Mouse (Mus musculus) heart, postnatal 36 days (tissue): Measurements from ENCODE around the gene Frmd4b. TPM values are rescaled to one million over a fixed set of nuclear protein-coding genes. Genes with fewer than 3 reads are reported as not detected.
A peak's percentile ranks its signal among the peaks of the same experiment; 100 is the strongest.

Source experiments
- DNase-seq, 2 experiments: peaks; one replicate each; pipeline ENCODE4 v3.0.0; 2021 to 2022
- intact Hi-C: fragments of 180-260 bp; cut with DNase I; formaldehyde crosslinking; loops from one replicate; pipeline ENCODE4 v1.15.1; 2025
- total RNA-seq, 2 experiments: library from RNA; stranded (reverse); gene quantifications; 2 replicates each; pipeline ENCODE4 v1.2.3; 2021

Gene Frmd4b
- total RNA-seq, 2 experiments from 2014 or later = 16.2 to 19.7 TPM

DNA sequence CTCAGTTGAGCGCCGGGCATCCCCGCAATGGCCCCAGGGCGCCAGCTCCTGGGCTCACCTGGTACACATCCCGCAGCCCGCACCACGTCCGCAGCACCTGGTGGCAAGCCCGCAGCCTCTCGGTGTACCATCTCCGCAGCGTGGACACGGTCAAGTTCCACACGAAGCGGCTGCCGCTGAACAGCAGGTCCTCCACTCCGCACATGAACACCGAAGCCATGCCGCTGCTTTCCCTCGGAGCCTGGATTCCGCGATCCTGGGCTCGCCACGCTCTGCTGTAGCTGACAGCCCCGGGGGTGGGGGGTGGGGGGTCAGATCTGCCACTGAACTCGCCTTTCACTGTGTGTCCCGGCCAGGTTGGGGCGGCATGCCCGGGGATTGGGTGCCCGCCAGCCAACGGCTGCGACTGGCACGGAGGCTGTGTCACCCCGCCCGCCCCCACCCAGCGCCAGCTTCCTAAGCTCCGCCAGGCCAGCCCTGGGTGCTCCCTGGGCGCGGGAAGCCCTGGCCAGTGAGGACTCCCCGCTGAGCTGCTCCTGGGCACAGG, 129.7 kb downstream of the Frmd4b start:
- peak; percentile 76 to 81 for DNase-seq
- intact Hi-C loops = loop anchor here (2.0 kb wide), 1 partner anchor 67 kb away; no protein-coding TSS in a partner anchor

DNA sequence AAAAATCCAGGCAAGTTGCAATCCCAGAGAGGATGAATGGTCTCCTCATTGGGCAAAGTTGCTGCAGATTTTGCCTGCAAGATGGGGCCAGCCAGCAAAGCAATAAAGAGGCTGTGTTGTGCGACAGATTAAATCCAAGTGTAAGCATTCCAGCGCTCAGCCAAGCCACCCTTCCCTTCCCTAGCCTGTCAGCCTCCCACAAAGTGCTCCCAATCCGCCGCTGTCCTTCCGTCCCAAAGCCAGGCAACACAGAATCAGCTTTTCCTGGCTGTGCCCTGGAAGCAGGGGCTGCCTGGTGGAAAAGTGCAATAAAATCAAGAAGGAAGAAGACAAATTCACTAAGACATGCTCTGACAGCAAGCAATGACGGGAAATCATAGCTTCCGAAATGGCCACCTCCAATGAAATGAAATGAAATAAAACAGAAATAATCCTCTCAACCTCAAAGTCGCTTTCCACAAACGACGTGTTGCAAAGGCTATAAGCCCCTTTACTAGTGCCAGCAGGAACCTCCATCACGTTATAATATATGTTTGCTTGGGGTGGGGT, 130.5 kb downstream of the Frmd4b start:
- intact Hi-C loops = loop anchor here (2.0 kb wide), 1 partner anchor 66 kb away; no protein-coding TSS in a partner anchor
- DNase-seq = peak; percentile 29 to 56

DNA sequence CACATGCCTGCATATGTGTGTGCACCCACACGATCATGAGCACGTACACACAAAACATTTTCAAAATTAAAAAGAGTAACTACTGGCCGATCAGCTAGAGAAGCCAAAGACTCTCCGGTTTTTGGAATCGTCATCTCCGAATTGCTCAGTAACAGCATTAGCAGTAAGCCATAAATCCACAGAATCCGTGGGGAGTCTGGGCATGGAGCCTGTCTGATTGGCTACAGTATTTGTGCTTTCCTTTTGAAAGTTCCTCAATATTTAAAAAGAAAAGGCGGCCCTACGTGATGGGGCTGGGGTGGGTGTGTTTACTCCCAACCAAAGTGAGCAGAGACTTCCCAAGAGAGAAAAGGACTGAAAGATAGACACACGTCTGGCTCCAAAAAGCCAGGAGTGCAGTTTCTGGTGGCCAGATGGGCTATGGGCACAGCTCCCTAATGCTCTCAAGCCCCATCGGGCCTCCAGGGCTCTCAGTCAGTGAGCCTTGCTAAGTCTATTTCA, 131.4 kb downstream of the Frmd4b start:
- intact Hi-C loops = loop anchor here (2.0 kb wide), 1 partner anchor 65 kb away; no protein-coding TSS in a partner anchor
- DNase-seq = peak in 1 of 2 experiments; percentile 27

DNA sequence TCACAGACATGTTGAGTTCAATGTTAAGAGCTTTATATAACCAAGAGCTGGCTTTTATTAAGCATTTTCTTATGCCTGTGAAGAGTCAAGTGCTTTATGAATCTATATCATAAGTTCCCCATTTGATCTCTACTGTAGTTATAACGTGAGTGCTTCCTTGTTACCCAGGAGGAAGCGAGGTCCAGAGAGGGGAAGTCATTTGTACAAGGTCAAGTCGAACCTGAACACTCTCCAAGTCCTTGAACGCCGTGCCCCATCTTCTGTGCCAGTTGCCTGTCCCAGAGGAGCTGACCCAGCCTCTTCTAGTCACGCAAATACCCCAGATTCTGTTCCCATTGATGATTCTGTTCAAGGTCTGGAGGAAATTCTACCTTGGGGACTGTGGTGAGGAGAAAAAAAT, 135.4 kb downstream of the Frmd4b start:
- DNase-seq = no peak
- intact Hi-C loops = no loop called here

DNA sequence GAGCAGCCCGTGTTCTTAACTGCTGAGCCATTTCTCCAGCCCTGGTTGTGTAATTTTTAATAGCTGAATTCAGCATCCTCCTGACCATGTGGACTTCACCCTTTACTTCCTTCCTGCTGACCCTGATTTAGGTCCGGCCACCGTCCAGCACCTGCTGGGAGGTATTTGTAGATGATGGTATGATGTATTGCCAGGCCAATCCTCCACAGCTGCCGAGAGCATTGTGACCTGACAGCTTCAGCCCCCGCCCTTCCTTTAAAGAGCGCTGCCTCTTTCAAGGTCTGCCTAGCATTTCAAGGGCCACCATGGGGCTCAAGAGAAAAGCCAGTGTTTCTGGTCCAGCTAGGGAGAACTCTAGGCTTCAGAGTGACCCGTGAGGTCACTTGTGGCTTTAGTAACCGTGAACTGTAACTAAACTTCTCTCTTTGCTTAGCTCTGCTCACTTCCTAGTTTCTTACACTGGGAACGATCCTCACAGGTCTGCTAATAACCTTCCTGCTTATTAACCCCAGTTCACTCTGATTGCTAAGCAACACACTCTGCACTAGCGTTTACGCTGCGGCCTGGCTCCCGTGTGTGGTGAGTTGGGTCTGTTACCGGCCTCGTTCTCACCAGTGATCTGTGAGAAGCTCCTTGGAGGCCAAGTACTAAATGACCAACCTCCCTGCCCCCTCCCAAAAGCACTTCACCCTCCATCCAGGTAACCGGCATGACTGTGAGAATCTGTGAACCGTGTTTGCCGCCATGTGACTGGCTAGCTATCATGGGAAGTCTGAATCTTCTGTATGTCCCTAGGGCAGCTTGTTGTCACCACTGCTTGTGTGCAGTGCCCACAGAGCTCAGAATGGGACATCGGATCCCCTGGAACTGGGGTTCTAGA, 138.1 kb downstream of the Frmd4b start:
- intact Hi-C loops = no loop called here
- DNase-seq = no peak

DNA sequence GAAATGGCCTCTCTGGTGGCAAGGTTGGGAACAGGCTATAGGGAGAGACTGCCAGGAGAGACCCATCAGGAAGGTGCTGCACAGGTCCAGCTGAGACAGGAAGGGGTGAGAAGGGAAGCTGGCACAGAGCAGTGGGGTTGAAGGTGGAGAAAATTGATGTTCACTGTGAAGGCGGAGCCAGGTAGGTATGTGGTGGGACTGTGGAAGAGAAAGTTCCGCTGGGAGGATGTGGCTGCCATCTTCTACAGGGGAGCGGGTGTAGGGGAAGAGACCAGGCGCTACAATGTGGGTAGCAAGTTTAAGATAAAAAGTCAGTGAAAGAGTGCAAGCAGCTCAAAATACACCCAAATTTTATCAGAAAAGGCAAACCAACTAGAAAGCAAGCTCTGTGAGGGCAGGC, 143.7 kb downstream of the Frmd4b start:
- DNase-seq = no peak
- intact Hi-C loops = no loop called here

DNA sequence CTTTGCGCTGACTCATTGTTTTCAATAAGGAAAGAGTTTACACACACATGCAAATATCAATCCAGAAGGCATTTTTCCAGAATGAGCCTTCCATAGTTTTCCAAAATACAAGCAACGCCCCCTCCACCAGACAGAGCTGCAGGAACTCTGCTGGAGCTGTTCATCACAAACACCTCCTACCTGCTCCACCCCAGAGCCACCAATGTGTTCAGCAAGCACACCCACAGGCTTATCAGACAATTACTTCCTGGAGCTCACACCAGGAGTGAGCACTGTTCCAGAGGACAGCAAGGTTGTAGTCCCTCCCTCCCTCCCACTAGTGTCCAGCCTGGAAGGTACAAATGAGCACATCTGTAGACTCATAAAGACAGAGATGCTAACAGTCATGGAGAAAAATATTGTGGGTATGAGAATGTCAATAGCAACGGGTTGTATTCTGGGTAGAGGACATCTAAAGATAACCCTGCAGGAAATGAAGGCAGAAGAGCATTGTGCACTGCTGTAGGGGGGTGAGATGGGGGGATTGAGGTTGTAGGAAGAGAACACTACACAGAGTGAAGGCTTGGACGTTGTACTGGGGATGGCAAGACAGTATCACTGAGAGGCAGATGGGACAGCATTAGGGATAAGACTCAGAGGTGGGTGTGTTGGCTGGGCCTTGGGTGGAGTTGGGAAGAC, 144.3 kb downstream of the Frmd4b start:
- intact Hi-C loops = no loop called here
- DNase-seq = no peak

DNA sequence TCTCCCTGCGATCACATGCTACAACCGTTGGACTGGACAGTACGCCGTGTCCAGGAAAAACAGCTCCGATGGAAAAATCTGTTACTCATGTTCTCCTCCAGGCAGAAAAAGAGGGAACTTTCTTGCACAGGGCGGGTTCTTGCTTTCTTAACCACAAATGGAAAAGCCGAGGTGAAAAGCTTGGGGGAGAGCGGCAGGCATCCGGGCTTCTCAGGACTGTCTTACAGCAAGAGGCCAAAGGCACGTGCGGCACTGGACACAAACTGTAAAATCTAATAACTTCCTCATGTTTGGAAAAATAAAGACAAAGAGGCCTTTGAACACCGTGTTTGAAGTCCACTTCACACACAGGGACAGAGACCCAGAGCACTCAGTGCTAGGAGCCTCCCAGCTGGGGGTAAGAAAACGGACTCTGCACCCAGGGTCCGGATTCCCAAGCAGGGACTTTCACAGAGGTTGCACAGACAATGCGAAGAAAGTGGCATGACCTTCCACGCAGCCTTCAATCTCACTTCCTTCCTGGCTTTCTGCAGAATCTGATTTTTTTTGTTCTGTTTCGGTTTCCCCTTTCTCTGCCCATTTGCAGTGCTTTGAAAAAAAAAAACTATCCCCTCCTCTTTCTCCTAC, 153.3 kb downstream of the Frmd4b start:
- intact Hi-C loops = loop anchor here (5.0 kb wide), 1 partner anchor 43 kb away; no protein-coding TSS in a partner anchor
- DNase-seq = peak; percentile 64 to 72

DNA sequence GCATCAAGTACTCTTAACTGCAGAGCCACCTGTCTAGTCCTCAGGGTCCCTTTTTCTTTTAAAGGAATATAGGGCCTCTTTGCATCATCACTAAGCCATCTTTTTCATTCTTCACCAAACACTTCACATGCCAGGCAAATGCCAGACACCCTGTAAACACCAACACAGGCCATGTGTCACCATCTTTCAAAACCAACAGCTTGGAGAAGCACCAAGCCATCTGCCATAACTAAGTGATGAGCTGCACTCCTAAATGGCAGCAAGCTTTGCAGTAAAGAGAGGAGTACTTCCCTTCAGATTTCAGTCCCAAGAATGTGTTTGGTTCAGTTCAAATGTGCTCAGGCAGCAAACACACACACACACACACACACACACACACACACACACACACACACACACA, 154.9 kb downstream of the Frmd4b start:
- intact Hi-C loops = loop anchor here (5.0 kb wide), 1 partner anchor 45 kb away; no protein-coding TSS in a partner anchor
- DNase-seq = no peak

DNA sequence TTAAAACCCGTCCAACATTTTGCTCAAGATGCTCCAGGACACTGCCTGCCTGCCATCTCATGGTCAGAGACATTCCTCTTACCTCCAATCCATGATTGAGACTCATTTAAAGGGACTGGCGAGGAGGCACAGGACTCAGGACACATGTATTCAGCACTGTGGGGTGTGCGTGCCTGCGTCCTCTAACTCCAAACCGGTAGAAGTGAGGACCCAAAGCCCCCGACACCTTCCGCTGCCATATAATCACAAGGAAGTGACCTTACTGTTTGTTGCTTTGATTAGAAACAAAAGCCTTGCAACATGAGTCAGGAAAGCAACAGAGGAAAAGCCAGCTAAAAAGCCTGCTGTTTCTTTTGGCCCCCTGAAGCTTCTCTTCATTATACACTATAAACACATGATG, 158.2 kb downstream of the Frmd4b start:
- DNase-seq = peak in 1 of 2 experiments; percentile 42
- intact Hi-C loops = loop anchor here (2.0 to 5.0 kb wide), 2 partner anchors 37 to 60 kb away; no protein-coding TSS in a partner anchor

DNA sequence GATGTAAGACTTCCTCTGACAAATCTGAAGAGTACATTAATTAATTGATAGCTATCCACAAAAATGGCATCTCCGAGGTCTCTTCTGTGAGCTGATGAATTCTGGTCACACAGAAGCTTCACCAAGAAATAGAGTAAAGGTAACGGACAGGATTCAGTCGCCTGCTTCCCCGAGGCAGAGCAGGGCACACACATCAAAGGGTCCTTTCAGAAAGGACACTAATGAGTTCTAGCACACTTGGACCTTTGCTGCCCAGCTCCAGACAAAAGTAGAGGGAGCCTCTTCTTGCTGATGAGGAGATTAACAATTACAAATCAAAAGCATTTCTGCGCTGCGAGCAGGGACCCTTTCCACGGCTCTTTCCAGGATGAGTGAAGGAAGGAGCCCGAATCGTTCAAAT, 159.0 kb downstream of the Frmd4b start:
- peak in 1 of 2 experiments; percentile 44 for DNase-seq
- intact Hi-C loops = loop anchor here (2.0 to 5.0 kb wide), 2 partner anchors 36 to 60 kb away; no protein-coding TSS in a partner anchor

DNA sequence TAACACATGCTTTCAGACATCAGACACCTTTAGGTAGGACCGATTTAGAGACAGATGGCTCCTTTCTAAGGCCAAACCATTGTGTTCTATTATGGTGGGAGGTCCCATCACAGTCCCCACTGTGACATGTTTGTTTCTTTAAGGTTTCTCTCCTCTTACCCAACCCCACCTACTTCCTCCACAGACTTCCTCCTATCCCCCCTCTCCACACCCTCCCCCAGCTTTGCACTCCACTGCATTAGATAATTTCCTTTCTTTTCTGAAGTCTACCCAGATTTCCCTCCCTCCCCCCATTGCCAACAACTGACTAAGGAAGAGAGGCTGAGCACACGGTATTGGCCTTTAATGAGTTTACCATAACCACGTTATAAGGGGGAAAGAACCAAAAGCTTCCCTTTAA, 159.4 kb downstream of the Frmd4b start:
- intact Hi-C loops = loop anchor here (2.0 to 5.0 kb wide), 2 partner anchors 36 to 61 kb away; no protein-coding TSS in a partner anchor
- DNase-seq = peak in 1 of 2 experiments; percentile 45

DNA sequence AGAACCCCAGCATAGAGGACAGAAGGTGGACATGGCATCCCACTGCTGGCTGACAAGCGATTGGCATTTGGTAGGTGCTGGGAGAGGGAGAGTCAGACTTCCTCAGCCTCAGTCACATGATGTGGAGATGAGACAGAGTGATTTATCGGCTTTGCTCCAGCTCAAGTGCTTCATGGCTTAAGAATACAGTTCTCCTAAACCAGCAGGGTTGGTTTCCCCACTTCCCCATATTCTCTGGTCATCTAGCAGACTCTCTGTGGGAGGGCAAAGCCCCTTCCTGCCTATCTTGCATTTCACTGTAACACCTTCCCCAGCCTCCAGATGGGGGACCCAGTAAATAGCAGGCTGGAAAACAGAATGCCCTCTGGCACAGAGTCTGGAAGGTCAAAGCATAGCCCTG, 160.1 kb downstream of the Frmd4b start:
- intact Hi-C loops = loop anchor here (5.0 kb wide), 1 partner anchor 35 kb away; no protein-coding TSS in a partner anchor
- DNase-seq = no peak

DNA sequence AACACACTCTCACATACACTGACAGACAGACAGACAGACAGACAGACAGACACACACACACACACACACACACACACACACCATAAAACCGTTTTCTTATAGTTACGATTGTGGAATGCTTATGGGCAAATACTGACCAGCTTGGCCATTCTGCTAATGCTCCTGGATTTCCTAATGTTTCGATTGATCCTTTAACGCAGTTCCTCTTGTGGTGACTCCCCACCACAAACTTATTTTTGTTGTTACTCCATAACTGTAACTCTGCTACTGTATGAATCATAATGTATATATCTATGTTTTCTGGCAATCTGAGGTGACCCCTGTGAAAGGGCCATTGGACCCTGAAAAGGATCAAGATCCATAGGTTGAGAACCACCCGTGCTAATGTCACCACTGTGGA, 165.1 kb downstream of the Frmd4b start:
- DNase-seq = no peak
- intact Hi-C loops = no loop called here

DNA sequence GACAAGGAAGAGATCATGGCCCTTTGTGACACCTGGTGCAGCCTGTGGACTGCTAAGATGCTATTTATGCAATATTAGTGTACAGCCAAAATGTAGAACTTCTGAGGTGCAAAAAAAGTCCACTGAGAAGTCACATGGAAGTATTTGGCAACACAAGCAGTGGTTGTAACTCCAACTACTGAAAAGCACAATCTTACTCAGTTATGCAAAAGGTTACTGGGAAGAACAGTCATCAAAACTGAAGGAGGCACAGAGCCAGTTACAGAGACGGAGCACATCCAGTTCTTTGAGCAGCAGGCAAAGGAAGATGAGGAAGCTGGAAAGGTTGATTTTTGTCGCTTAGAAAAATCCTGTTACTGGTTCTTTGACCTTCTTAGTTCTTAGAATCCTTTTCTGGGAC, 167.5 kb downstream of the Frmd4b start:
- intact Hi-C loops = no loop called here
- DNase-seq = no peak

DNA sequence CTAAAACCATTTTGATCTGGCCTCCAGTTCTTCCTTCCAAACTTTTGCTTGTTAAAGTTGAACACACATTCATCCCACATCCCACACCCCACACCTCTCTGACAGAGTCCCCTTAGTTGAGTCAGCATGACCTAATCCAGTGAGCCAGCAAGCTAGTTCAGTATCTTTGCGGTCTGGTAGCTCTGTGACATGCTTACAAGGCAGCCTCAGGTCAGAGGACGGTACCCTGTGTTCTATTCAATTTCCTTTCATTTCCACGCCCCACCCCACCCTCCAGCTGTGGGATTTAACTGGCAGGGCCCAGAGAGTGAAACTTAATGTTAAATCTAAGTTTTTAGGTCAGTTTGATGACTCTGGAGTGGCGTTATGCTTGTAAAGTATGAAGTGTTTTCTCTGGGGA, 170.3 kb downstream of the Frmd4b start:
- intact Hi-C loops = no loop called here
- DNase-seq = peak; percentile 54 to 63

DNA sequence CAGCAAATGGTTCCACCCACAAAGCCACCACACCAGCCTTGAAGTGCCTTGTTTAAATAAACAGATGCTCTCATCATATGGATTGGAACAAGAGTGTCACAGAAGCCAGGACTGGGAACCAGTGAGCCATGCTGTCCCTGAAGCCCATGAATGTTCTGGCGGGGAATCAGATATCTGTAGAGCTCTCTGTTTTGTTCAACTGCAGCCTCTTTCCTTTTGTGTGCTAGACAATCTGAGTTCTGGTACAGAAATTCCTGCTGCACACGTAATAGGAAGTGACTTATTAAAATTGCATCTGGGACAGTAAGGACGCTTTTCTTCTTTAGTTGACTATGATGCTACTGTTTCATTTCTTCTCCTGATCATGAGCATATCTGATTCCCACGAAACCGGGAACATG, 173.2 kb downstream of the Frmd4b start:
- intact Hi-C loops = no loop called here
- DNase-seq = no peak

DNA sequence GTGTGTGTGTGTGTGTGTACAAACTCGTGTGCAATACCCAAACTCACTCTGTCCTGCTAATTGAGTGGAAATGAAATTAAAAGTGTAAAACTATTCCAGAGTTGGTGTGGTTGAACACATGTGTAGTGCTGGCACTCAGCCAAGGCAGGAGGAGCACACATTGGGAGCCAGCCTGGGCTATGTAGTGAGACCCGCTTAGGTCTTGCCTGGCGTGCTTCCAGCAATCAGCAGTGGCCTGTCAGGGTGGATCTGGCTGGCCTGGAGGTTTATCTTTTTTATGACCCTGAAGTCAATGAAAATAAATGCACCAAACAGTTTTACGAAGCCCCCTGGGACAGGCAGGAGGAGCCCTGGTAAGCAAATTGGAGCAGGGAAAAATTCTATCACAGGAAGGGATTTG, 173.8 kb downstream of the Frmd4b start:
- intact Hi-C loops = no loop called here
- DNase-seq = peak in 1 of 2 experiments; percentile 44

DNA sequence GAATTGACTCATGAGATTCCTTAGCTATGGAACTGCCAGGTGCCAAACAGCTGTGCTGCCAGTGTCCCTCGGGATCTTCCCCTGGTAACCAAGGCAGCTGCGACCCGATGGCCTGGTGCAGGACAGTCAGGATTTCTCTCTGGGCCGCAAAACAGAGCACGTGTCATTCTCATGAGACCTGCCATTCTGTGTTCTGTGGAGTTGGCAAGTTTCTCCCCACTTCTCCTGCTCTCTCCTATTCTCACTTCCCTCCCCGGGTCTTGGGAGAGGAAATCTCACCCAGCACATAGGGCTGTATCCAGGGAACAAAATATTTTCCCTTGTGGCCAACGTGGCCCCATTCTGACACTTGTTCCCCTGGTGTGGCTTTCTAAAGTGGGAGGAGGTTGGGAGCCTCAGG, 176.0 kb downstream of the Frmd4b start:
- DNase-seq = peak; percentile 58 to 62
- intact Hi-C loops = no loop called here
